Mouse (Mus musculus): ENCODE measurements around the gene Zbtb9.

Zbtb9 gene

GRCm38 (mm10) chr17:26947231-26948100 lies 25.5 kb upstream of the Zbtb9 start:
- DNase-seq (ENCODE audit: low spot score), result no peak

GRCm38 (mm10) chr17:26948316-26949050 lies 24.5 kb upstream of the Zbtb9 start:
- DNase-seq (ENCODE audit: low spot score), result no peak

GRCm38 (mm10) chr17:26949051-26949577 lies 23.9 kb upstream of the Zbtb9 start:
- DNase-seq (ENCODE audit: low spot score), result no peak

DNA sequence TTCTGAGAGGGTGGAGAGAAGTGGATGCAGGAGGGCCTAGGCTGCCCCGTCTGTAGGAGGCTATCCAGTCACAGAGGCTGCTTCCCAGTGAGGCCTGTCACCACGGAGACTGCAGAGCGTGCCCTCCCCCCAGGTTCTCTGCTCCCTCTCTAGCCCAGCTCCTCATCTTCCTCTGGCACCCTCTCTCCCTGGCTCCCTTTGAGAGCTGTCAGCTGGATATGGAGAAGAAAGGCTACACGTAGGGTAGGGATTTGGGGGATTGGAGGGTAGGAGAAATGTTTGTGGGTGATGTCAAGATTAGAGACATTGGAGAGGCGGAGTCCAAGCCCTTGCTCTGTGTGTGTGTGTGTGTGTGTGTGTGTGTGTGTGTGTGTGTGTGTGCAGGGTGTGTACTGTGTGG lies 23.1 kb upstream of the Zbtb9 start:
- DNase-seq (ENCODE audit: low spot score), result no peak

- no peak for DNase-seq (ENCODE audit: low spot score)
These were observed 22.2 kb upstream of the Zbtb9 start for GRCm38 (mm10) chr17:26950560-26951288.

DNA sequence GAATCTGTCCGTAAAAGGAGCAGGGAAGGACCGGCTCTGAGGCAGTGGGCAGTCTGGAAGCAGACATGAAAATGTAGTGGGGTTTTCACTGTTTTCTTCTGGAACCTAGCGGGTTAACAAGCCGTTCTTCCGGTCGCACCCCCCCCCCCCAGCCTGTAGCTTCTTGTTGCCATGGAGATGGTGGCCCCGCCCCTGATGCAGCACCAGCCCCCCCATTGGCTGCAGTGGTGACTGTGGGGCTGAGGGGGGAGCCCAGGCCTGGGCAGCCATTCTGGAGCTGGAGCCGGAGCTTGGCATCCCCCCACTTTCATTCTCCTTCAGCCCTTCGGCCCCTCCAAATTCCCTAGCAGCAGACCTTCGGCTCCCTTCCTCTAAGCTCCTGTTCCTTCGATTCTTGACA lies 21.6 kb upstream of the Zbtb9 start:
- DNase-seq (ENCODE audit: low spot score), result no peak

- DNase-seq (ENCODE audit: low spot score), result no peak
These were observed 20.8 kb upstream of the Zbtb9 start for GRCm38 (mm10) chr17:26951952-26952877.

DNA sequence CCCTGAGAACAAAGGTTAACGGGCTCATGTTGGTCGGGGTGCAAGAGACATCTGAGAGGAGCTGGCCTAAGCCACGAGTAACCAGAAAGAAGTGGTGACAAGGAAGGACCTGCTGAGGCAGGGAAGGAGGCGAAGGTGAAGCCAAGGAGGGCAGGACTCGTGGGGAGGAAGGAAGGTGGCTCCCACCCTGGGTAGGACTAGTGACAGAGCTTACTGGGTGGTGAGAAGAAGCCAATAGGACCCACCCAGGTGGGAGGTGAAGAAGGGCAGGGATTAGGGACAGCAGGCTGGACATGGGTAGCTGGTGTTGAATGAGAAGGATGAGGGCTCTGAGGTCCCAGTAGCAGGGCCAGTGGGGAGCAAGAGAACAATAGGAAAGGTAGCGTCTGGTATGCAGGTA lies 19.8 kb upstream of the Zbtb9 start:
- no peak for DNase-seq (ENCODE audit: low spot score)

- DNase-seq (ENCODE audit: low spot score), result no peak
These were observed 19.2 kb upstream of the Zbtb9 start for GRCm38 (mm10) chr17:26953726-26954125.

DNA sequence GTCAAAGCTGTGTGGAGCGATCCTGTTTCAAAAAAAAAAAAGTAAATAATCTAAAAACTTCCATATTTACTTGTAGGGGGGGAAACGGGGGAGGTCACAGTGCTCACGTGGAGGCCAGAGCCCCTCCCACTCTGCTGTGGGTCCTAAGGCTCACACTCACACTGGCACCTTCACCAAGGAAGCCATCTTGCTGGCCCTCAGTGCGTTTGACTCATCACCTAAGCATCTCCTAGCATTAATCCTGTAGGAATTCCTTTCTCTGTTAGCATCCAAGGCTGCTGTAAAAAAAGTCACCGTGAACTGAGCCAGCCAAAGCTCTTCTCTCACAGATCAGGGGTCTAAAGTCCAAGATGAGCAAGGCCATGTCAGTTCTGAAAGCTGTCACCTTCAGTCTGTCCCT lies 16.7 kb upstream of the Zbtb9 start:
- DNase-seq (ENCODE audit: low spot score), result no peak

DNA sequence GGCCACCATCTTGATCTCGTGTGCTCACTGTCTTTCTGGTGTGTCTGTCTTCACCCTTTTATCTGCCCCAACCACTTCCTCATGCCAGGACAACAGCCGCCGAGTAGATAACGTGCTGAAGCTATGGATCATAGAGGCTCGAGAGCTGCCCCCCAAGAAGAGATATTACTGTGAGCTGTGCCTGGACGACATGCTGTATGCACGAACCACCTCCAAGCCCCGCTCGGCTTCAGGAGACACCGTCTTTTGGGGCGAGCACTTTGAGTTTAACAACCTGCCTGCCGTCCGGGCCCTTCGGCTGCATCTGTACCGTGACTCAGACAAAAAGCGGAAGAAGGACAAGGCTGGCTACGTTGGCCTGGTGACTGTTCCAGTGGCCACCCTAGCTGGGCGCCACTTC lies 16.1 kb upstream of the Zbtb9 start:
- DNase-seq (ENCODE audit: low spot score), result no peak

- DNase-seq (ENCODE audit: low spot score), result no peak
These were observed 15.1 kb upstream of the Zbtb9 start for GRCm38 (mm10) chr17:26957872-26958271.

- DNase-seq (ENCODE audit: low spot score), result no peak
These were observed 14.1 kb upstream of the Zbtb9 start for GRCm38 (mm10) chr17:26958880-26959279.

DNA sequence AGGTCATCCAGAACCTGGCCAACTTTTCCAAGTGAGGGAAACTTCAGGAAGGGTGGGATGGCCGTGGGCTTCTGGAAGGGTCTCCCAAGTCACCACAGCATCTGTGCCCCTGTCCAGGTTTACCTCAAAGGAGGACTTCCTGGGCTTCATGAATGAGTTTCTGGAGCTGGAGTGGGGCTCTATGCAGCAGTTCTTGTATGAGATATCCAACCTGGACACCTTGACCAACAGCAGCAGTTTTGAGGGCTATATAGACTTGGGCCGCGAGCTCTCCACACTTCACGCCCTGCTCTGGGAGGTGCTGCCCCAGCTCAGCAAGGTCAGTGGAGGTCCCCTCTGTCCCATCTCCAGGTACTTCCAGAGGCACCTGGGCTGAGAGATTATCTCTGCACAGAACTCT lies 13.2 kb upstream of the Zbtb9 start:
- no peak for DNase-seq (ENCODE audit: low spot score)

- no peak for DNase-seq (ENCODE audit: low spot score)
These were observed 11.3 kb upstream of the Zbtb9 start for GRCm38 (mm10) chr17:26961572-26962240.

- DNase-seq (ENCODE audit: low spot score), result no peak
These were observed 6.0 kb upstream of the Zbtb9 start for GRCm38 (mm10) chr17:26966993-26967392.

DNA sequence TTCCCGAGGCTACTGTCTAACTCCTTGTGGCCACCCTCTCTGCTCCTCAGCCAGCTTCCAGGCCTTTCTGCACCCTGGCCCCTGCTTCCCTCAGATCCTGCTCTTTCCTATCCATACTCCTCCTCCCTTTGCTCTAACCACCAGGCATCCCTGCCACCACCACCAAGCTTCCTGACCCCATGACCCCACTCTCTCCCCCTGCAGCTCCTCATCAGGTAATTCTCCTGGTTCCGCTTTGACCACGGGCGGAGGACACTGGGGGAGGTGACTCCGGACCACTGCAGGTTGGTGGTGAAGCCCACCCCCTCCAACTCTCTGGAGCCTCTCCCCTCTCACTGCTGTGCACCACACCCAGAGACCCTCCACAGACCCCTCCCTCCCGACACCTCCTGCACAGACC lies 5.5 kb upstream of the Zbtb9 start:
- DNase-seq (ENCODE audit: low spot score), result no peak

GRCm38 (mm10) chr17:26968200-26968611 lies 4.8 kb upstream of the Zbtb9 start:
- DNase-seq (ENCODE audit: low spot score), result no peak

DNA sequence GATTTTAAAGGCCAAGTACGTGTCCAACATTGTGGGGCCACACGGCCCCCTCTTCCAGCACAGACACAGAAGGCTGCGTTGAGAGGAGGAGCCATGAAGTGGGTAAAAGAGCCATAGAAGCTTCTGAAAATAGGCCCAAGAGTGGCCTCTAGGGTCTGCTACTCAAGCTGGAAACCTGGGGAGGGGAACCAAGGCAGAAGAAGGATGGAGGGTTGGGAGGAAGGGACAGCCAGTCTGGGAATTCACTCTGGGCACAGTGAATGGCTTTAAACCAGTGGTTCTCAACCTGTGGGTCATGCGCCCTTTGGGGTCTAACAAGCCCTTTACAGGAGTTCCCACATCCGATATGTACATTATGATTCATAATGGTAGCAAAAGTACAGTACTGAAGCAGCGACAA lies 3.7 kb upstream of the Zbtb9 start:
- DNase-seq (ENCODE audit: low spot score), result no peak

DNA sequence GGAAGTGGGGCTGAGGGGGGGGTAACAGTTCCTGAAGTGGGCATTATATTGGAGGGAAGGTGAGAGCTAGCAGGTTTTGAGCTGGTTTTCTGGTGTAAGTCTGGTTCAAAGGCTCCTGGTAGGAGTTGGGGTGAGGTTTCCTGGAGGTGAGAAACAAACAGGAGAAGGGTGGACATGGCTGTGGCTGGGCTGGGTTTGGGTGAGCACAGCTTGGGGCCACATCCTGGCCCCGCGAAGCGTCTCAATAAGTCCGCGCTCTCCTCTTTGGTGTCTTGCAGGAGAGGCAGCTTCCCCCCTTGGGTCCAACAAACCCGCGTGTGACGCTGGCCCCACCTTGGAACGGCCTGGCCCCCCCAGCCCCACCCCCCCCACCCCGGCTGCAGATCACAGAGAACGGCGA lies 2.7 kb upstream of the Zbtb9 start:
- no peak for DNase-seq (ENCODE audit: low spot score)

All from layer of hippocampus, adult 9-10 months (tissue).